Mouse (Mus musculus) mouse embryonic stem cell (cell line): Measurements from ENCODE around the gene Mcf2l.

Source experiments
- in situ Hi-C, 2 experiments: fragments of 300-500 bp; cut with MboI; formaldehyde crosslinking; loops; 1 replicate in 1 of 2; 3 replicates in 1 of 2; pipeline ENCODE4 v1.14.3; 2019 to 2020; ENCODE audit warnings: low sequenced_read_pairs in 2 of 2, low pct_unique_long_range_greater_than_20kb in 1 of 2, mixed read lengths in 1 of 2; ENCODE audit not compliant: unreplicated experiment in 1 of 2

Mcf2l gene

GRCm38 (mm10) chr8:12873357-12874046 is at the start of gene Mcf2l:
Gene Mcf2l, plus strand, starts transcription at chr8:12873806.
- in situ Hi-C loops, result no loop called here

- in situ Hi-C loops, result no loop called here
Measured at GRCm38 (mm10) chr8:12824562-12824961, 49.0 kb upstream of the Mcf2l start.

DNA sequence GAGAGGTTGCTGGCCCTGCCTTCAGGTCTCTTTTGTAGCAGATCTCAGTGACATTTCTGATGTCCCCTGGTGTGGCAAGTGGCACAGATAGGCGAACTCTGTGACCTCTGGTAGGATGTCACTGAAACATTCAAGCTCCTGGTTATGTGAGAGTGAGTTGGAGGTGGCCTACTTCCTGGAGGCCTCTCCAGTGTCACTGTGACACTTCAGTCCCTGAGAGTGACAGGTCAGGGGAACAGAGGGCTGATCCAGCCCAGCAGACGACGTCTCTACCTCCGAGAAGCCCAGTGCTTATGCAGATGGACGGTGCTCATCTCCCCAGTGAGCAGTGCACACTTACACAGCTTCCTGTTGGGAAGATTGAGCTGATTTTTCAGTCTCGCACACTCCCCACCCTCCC is 48.4 kb upstream of the Mcf2l start:
- in situ Hi-C loops, result no loop called here

- in situ Hi-C loops, result no loop called here
Measured at GRCm38 (mm10) chr8:12825686-12826237, 47.8 kb upstream of the Mcf2l start.

DNA sequence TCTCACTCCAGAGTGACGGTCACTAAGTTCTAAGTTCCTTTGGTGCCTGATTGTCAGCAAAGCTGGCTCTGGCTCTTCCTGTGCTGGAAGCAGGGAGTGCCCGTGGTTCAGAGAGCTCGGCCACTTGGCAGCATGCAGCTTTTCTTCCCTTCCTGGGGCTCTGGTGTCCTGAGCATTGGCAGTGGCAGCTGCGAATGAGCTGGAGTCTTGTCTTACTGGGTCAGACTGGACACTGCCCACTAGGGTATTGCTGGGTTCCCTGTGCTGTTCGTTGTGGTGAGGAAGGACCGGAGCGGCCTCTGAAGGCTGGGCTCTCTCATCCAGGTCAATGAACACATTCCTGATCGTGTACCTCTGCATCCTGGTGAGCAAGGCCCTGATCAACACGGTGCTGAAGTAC is 46.5 kb upstream of the Mcf2l start:
- in situ Hi-C loops, result no loop called here

DNA sequence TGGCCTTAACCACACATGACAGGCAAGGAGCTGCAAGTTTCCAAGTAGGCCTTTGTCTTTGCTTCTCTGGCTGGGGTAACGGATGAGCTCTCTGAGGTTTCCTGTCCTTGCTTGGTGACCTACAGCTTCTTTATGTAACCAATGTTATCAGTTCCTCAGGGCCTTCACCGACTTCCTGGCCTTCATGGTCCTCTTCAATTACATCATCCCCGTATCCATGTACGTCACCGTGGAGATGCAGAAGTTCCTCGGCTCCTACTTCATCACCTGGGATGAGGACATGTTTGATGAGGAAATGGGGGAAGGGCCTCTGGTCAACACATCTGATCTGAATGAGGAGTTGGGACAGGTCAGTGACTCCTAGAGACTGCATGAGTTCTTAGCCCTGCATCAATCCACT is 45.3 kb upstream of the Mcf2l start:
- in situ Hi-C loops, result no loop called here

DNA sequence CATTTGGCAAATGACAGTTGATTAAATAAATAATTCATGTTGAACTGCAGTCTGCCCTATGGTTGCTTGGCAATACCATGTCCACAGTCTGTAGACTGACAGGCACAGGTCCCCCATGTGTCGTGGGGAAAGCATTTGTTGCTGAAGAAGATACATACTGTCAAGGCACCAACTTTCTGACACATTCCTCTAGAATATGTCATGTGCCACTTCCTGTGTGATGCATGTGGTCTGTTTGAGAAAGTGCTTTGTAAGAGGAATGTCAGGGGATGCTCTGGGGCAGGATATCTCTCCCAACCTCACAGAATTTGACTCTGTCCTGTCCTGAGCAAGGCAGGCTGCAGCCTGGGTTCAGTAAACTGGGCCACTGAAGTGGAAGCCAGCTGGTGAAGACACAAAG is 44.2 kb upstream of the Mcf2l start:
- in situ Hi-C loops, result no loop called here

GRCm38 (mm10) chr8:12831659-12832589 is 41.7 kb upstream of the Mcf2l start:
- in situ Hi-C loops, result no loop called here

DNA sequence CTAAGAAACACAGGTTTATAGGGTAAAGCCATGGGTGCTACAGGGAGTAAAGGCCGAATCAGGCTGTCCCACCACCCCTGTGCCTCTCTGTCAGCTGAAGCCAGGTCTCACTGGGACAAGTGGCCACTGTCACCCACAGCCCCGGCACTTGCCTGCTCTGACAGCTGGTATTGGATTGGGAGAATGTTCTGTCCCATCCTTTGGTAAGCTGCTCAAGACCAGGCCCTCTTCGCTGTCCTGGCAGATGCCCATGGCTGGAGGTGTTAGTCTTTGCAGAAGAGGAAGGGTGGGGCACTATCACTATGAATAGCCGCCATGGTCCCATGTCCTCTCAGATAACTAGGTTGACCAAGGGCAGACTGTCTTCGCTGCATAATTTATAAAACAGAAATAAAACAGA is 40.0 kb upstream of the Mcf2l start:
- in situ Hi-C loops, result no loop called here

GRCm38 (mm10) chr8:12840834-12841233 is 32.8 kb upstream of the Mcf2l start:
- in situ Hi-C loops, result no loop called here

- in situ Hi-C loops, result no loop called here
Measured at GRCm38 (mm10) chr8:12842342-12842995, 31.1 kb upstream of the Mcf2l start.

- in situ Hi-C loops, result no loop called here
Measured at GRCm38 (mm10) chr8:12844347-12844950, 29.2 kb upstream of the Mcf2l start.

DNA sequence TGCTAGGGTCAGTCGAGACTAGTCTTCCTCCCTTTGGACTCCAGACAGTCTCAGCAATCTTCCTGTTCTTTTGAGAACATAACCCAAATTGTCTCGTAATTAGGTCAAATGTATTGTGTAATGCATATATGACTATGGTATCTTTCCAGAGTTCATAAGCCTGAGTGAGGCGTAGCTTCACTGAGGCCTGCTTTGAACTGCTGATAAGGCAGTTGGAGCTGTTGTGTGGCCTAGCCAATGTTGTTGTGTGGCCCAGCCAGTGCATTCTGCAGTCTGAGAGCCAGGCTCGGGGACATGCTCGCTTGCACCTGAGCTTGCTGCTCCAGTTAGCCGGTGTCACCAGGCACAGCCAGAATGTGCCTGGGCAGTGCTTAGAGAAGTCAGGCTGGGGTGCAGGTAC is 27.2 kb upstream of the Mcf2l start:
- in situ Hi-C loops, result no loop called here

DNA sequence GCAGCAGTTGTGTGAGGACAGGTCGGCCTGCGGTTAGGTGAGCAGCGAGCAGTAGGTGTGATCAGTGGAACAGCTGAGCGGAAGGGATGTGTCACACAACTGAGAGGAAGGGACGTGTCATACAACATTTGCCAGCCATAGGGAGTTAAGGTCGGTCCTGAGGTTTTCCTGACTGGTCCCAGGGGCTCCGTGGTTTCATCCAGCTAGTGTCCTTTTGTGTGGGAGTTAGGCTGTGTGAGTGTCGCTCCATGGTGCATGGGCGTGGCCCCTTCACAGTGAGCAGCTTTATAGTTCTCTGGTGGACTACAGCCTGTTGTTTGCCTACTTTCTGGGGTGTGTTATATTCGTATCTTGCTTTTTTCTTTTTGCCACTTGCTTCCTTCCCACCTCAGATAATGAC is 22.4 kb upstream of the Mcf2l start:
- in situ Hi-C loops, result no loop called here

DNA sequence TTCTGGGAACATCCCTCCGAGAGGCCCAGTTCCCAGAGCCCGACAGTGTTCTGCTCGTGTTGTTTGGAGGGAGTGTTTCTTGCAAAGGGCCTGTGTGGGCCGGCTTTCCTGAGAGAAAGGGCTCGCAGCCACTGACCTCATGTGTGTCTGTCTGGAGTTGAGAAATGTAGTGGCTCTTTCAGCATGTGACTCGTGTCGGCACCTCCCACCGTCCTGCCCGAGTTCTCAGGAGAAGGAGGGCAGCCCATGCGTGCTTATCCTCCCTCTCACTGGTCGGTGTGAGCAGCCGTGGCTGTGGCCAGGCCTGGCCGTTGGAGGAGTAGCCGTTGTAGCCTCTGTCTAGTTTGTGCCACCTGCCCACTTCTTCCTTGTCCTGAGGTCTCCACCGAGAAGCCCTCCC is 17.6 kb upstream of the Mcf2l start:
- in situ Hi-C loops, result no loop called here

DNA sequence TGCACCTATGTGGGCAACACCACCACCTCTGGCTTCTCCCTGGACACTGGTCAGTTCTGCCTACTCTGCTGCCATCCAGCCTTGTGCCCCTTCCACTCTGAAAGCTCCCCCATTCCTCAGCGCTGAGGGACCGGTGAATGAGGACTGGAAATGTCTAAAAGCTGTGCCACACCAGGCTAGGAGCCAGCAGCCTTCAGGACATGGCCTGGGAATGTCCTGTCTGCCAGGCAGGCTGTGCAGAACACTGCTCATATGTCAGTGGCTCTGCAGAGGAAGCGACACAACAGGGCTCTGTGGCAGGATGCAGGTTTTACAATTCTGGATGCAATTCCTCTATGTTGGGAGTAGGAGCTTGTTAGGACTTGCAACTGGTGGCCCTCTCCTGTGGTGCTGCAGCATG is 10.5 kb upstream of the Mcf2l start:
- in situ Hi-C loops, result no loop called here

DNA sequence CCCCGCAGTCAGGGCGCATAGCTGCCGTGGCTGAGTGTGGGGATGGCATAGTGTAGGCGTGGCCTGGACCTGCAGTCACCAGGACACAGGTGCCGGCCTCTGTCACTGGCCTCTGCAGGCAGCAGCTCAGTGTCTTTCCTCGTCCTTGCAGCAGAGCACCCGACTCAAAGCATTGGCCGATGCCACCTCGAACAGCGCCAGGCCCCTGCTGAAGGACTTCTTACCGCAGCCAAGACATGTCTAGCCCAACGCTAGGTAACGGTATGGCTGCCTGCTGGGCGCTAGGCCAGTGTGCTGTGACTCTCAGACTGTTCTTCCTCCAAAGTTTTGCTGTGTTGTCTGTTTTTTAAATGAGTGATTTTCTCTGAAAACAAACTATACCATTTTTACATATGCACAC is 10.0 kb upstream of the Mcf2l start:
- in situ Hi-C loops, result no loop called here

DNA sequence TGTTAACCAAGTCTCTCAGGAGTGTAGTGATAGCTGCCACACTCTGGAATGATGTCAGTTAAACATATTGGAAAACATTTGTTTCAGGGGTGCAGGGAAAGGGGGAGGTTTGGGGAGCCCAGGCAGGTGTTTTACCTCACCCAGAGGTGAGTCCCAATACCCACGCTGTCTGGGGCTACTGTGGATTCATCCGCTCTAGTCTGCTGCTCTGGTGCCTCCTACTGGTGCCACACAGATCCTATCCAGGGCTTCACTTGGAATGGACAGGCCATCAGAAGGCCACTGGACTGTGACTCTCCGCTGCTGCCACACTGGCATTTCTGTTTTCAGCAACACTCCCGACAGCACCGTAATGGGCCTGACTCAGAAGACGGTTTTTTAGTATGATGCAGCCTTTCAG is 7.8 kb upstream of the Mcf2l start:
- in situ Hi-C loops, result no loop called here

GRCm38 (mm10) chr8:12869661-12870060 is 3.9 kb upstream of the Mcf2l start:
- in situ Hi-C loops, result no loop called here
